Mouse (Mus musculus) 3T3-L1 (cell line): Measurements from ENCODE around the gene C1qtnf7.

Source experiments
- DNase-seq: peaks from one replicate; pipeline ENCODE4 v3.0.0-alpha.2; 2015; ENCODE audit warnings: low read depth, low spot score

C1qtnf7 gene

GRCm38 (mm10) chr5:43608073-43608472 is 92.7 kb downstream of the C1qtnf7 start:
- no peak for DNase-seq

GRCm38 (mm10) chr5:43609760-43610159 is 94.4 kb downstream of the C1qtnf7 start:
- no peak for DNase-seq

GRCm38 (mm10) chr5:43621575-43622299 is 106.4 kb downstream of the C1qtnf7 start:
- no peak for DNase-seq

- DNase-seq = no peak
Measured at GRCm38 (mm10) chr5:43625407-43625806, 110.1 kb downstream of the C1qtnf7 start.

- no peak for DNase-seq
Measured at GRCm38 (mm10) chr5:43634071-43634601, 118.8 kb downstream of the C1qtnf7 start.

- DNase-seq = peak; percentile 57
Measured at GRCm38 (mm10) chr5:43634602-43635081, 119.3 kb downstream of the C1qtnf7 start.

GRCm38 (mm10) chr5:43645020-43645419 is 129.7 kb downstream of the C1qtnf7 start:
- DNase-seq = no peak

GRCm38 (mm10) chr5:43647098-43647774 is 131.9 kb downstream of the C1qtnf7 start:
- no peak for DNase-seq

GRCm38 (mm10) chr5:43661498-43661897 is 146.2 kb downstream of the C1qtnf7 start:
- DNase-seq = no peak

GRCm38 (mm10) chr5:43661997-43662961 is 146.9 kb downstream of the C1qtnf7 start, which contains the start of gene Cc2d2a:
Gene Cc2d2a, plus strand, starts transcription at chr5:43662346.
- DNase-seq = peak; percentile 90

- DNase-seq = no peak
Measured at GRCm38 (mm10) chr5:43663531-43663930, 148.2 kb downstream of the C1qtnf7 start.

- DNase-seq = no peak
Measured at GRCm38 (mm10) chr5:43665144-43665543, 149.8 kb downstream of the C1qtnf7 start.
